Mouse (Mus musculus) frontal cortex, postnatal 25 days (tissue): ENCODE results near the gene Heatr6.
A peak's percentile ranks its signal among the peaks of the same experiment; 100 is the strongest.

Experiments used
- DNase-seq, 2 experiments: peaks; one replicate each; pipeline ENCODE4 v3.0.0; 2022; ENCODE audit warnings: low spot score in 2 of 2

Gene Heatr6

GRCm38 (mm10) chr11:83753581-83754181 lies at the start of gene Heatr6:
TSS of gene Heatr6 (plus strand) at chr11:83753696.
- DNase-seq = peak; percentile 78 to 79

GRCm38 (mm10) chr11:83703705-83704104 lies 49.8 kb upstream of the Heatr6 start, which contains the start of gene Wfdc17:
TSS of gene Wfdc17 (plus strand) at chr11:83703991.
- DNase-seq = no peak

- DNase-seq = no peak
Measured at GRCm38 (mm10) chr11:83708715-83709114, 44.8 kb upstream of the Heatr6 start, which contains the start of gene Wfdc18. TSS of gene Wfdc18 (plus strand) at chr11:83709015.

- peak in 1 of 2 experiments; percentile 5 for DNase-seq
Measured at GRCm38 (mm10) chr11:83709683-83710082, 43.8 kb upstream of the Heatr6 start.

- no peak for DNase-seq
Measured at GRCm38 (mm10) chr11:83712671-83713070, 40.8 kb upstream of the Heatr6 start.

DNA sequence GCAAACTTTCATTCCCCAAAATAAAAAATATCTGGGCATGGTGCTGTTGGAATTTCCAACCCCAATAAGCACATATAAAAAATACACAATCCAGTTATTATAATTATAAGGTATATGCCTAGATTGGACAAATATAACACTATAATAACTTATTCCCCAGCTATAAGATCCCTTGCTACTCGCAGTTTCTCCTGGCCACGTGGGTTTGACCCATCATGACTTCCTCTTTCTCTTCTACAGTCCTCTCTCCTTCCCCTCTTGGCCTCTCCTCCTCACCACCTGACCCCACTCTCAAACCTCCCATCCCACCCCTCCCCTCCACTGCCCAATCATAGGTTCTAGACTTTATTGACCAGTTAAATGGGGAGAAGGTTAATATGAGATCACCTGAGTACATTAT lies 39.6 kb upstream of the Heatr6 start:
- no peak for DNase-seq

DNA sequence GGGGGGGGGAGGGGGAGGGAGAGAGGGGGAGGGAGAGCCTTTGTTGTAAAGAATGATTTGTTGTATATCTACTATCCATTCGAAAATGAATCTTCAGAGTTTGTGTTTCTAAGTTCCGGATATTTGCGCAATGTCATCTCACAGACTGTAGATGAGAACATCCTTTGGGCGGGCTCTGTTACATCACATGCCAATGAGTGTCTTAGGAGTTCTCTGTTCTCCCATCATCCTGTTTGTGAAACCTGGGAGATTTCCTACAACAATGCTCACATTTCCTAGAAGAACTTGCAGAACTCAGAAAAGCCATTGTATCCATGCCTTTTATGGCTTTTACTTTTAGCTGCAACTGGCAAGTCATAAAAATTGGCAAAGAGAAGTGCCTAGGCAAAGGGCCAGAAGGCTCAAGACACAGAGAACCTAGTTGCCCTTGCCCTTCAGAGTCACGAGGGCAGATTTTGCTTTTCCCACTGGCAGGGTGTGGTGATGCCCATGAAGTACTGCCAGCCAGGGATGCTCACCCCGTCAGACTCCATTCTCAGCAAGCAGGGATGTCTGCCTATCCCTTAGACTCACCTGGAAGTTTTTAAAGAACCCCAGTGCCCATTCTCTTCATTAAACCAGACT lies 36.3 kb upstream of the Heatr6 start:
- DNase-seq = no peak

DNA sequence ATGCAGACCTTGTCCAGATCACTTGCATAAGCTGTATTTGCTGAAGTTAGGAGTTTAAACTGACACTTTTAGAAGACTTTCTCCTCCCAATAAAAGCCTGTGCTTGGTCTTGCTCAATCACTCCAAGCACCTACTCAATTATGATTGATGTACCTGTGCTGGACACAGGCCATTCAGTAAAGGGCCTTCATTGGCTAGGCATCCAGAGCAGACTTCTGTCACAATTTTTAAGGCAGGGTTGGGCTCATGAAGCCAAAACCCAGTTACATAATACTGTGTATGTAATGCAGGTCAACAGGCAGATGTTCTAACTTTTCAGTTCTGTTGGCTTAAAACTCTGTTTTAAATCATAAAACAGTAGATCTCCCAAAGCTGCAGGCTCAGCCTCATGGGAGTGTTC lies 32.7 kb upstream of the Heatr6 start:
- no peak for DNase-seq

DNA sequence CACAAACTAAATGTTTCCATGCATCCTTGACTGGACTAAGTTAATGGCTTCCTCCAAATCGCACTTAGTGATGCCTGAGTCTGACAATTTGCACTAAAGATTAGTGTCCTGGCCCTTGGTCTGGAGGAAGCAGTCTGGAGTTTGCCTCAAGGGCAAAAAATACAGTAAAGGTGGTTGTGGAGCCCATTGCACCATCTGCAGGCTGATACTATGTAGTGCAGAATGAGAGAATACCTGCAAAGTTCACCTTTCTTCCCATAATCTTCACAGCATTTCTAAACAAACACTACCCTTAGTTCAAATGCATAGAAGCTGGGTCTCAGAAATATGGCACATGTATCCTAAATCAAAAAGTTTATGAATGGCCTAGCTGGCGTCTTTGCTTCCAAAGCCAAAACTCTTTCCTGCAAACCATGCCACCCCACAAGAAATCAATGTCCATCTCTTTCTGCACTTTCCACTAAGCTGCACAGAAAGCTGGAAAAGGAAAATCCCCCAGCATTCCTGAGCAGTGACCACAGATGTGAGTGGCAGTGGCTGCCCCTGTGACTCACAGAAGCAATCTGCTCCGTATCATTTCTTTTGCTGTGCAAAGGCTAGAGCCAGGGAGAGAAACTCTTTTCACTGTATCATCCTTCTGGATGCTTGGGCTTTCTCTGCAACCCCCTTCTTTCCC lies 24.6 kb upstream of the Heatr6 start:
- DNase-seq = no peak

DNA sequence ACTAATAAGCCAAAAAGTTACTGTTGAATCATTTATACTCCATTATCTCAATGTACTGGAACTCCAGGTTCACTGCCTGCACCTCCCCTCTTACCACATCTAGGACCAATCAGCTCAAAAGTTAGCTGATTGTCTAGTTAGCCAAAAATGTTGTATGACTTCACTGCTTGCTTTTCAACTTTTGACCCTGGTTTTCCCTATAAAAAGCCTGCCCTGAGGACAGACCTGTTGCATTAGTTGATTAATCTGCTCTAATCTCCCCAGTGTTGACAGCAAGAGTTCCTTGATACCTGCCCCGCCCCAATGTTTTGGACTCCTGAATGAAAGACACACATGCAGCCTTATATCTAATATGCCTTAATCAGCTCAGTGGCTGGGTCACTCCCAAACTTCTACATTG lies 22.4 kb upstream of the Heatr6 start:
- DNase-seq = no peak

- DNase-seq = no peak
Measured at GRCm38 (mm10) chr11:83733071-83733640, 20.3 kb upstream of the Heatr6 start.

DNA sequence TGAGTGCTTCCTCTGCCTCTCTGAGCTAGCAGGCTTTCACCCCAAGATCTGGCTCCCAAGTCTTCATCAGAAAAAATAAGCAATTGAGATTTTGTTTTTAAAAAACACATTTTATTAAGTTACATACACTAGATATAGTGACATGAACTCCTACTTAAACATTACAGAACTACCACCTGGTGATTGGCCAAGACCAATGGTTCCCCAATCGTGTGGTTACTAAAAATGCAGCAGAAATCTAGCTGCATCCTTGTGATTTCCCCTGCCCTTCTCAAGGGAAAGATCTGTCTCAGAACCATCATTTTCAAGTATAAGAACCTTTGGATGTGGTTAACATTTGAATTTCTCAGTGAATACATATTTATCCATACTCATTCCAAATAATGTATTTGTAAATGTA lies 19.3 kb upstream of the Heatr6 start:
- DNase-seq = no peak

DNA sequence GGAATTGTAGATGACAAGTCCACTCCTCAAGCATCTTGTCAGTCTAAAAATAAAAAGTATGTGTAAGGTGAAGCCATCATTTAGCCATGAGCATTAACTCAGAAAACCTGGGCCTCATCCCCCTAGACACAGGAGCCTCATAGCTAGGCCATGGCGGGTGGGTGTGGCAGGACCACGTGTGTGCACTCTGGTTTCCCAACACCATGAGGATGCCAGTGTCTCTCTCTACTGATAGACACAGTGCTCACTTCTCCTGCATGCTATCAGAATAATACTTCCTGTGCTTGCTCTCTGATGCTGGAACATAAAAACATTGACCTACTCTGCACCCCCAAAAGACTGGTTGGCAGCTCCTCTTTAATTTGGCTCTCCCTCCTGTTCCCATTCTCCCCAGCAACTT lies 17.6 kb upstream of the Heatr6 start:
- DNase-seq = no peak

DNA sequence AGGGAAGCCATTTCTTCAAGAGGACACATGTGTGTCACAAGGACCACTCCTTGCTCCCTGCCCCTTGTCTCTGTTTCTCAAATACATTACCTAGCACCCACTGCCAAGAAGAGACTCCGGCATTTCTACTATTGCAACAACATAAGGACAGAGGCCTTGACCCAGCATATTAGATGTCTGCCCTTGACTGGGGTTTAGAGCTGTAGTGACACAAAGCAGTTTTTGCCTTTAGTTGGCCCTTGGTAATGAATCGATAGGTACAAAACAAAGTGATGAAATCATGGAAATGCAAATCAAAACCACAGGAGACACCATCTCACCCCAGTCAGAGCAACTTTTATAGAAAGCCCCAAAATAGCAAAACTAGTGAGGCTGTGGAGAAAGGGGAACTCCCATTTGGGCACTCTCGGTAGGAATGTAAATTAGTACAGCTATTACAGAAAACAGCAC lies 16.4 kb upstream of the Heatr6 start:
- no peak for DNase-seq

- DNase-seq = peak; percentile 75 to 77
Measured at GRCm38 (mm10) chr11:83739241-83739640, 14.3 kb upstream of the Heatr6 start.

DNA sequence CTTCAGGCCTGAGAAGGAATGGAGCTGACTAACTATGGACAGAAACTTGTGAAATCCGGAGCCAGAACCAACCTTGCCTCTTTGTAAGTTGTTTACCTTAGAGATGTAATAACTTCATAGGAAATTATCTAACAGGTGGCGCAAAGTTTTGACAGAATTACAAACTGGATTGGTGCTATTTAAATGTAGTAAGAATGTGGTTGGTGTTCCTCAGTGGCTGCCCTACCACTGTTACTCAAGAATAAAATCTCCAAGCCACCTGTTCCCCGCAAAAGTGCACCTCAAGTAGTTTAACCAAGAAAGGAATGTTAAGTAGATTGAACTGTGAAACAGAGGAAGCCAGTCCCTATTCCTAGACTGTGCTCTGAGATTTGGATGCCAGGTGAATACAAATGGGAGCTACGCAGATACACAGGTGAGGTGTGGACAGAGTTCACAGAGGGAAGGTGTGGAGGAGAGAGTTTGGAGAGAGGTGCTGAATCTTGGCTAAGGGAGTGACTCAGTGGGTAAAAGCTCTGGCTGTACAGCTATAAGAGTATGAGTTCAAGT lies 13.0 kb upstream of the Heatr6 start:
- DNase-seq = no peak

DNA sequence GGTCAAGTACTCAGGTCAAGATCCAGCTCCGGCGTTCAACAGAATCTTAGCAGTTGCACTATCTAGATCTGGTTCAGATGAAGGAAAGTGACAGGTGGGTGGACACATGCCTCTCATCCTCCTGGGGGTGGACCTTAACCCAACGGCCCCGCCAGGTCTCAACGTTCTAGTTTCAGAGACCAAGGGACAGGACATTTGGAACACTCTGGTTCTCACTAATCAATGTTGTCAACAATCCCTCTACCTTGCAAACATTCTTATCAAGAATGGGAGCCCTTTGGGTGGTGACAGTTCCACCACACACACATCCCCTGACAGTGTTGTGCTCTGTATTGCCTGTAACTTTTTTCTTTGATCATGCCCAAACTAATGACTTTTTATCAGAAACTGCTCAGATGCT lies 11.7 kb upstream of the Heatr6 start:
- no peak for DNase-seq

DNA sequence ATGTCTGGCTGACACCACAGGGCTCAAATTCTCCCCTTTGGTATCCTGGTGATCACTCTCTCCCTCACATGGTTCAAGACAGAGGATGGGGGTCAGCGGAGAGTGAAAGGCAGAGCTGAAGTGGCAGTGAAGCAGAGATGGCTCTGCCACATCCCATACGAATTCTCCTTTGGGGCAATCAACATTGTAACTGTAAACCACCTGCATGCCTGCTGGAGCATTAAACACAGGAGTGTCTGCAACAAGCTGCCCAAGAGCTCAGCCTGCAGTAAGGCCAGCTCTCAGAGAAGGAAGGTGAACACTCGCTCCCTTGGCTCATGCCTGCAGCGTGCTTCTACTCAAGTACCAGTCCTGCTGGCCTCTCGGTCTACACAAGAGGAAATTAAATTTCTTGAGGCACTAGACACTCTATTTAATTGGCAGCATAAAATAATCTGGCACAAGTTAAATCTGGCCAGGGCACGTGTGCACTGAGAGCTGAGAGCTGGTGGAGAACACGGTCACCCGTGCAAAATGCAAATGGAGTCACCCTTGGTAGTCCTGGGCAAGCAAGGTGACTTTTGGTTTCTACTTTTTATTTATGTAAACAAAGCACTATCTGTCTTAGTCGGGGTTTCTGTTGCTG lies 10.7 kb upstream of the Heatr6 start:
- DNase-seq = no peak

- no peak for DNase-seq
Measured at GRCm38 (mm10) chr11:83743525-83743924, 10.0 kb upstream of the Heatr6 start.

DNA sequence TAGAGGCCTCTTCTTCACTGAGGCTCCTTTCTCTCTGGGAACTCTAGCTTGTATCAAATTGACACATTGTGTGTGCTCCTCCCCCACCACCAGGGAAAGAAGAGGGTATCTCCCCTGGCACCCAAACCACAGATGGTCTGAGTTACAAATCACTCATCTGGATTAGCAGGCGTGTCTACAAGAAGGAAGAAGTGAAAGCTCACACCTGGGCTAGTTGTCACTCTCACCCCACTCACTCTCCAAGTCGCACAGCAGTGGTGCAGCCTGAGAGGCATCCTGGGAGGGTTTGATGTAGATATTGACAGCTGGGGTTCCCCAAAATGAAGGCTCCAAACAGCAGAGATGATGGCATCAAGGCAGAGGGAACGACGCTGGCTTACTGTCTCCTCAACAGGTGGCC lies 7.3 kb upstream of the Heatr6 start:
- no peak for DNase-seq

DNA sequence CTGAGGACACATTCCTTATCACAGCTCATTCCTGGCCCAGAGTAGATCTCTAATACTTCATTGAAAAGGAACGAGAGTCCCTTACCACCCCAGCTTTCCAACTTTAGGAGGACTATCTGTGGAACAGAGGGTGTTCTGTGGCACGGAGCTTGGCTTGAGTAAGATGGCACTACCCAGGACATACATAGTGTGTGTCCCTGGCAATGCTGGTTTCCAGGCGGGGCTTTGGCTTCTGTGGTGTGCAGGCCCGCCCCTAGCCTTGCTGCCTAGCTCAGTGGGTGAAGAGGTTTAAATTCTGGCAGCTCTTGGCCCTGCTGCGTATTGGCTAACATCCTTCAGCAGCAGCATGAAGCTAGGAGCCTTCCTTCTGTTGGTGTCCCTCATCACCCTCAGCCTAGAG lies 6.8 kb upstream of the Heatr6 start, which contains the start of gene Wfdc21:
TSS of gene Wfdc21 (plus strand) at position 260 of the 400 bp plus-strand sequence.
- DNase-seq = no peak
